Mouse (Mus musculus) gastrocnemius, adult 2 months (tissue): ENCODE measurements at regions not wholly inside any gene's neighbourhood (a gene's known extent, or its start where the extent isn't known, plus 50 kb on each side); places are given as distances from the start of the nearest gene placed in this dataset.

Source experiments
- DNase-seq: peaks from one replicate; pipeline ENCODE4 v3.0.0; 2022
- H3K27ac ChIP-seq: fragments of 200-600 bp; 2 replicates; pipeline ENCODE4 v1.8.1; 2022; ENCODE audit warnings: mild to moderate bottlenecking
- H3K4me3 ChIP-seq: fragments of 200-600 bp; 2 replicates; pipeline ENCODE4 v1.8.1; 2022; ENCODE audit warnings: mild to moderate bottlenecking, moderate library complexity
- CTCF ChIP-seq: fragments of 200-600 bp; IDR thresholded peaks from 2 replicates; pipeline ENCODE4 v1.8.1; 2022; ENCODE audit warnings: antibody characterized with exemption, mild to moderate bottlenecking, moderate library complexity
- intact Hi-C: fragments of 180-260 bp; cut with DNase I; formaldehyde crosslinking; loops from one replicate; pipeline ENCODE4 v1.15.1; 2025

- no peak for DNase-seq
- Histone ChIP-seq H3K27ac (no peak overlapping the region), H3K4me3 (no peak overlapping the region)
- TF ChIP-seq CTCF = no peak
- intact Hi-C loops = no loop called here
These were observed 442.3 kb upstream of the Nr2f1 start for GRCm38 (mm10) chr13:78641687-78642442.

- DNase-seq = no peak
- Histone ChIP-seq H3K27ac (no peak overlapping the region), H3K4me3 (no peak overlapping the region)
- intact Hi-C loops = no loop called here
- TF ChIP-seq CTCF = no peak; the same call in 1 of the 2 replicates
These were observed 440.8 kb upstream of the Nr2f1 start for GRCm38 (mm10) chr13:78640340-78640739.

GRCm38 (mm10) chr13:78638462-78638861 lies 438.9 kb upstream of the Nr2f1 start:
- DNase-seq = no peak
- no peak overlapping the region for H3K27ac ChIP-seq
- no peak for TF ChIP-seq CTCF

GRCm38 (mm10) chr13:78631609-78632008 lies 432.1 kb upstream of the Nr2f1 start:
- DNase-seq = no peak
- TF ChIP-seq CTCF = no peak
- intact Hi-C loops = no loop called here
- no peak overlapping the region for H3K27ac ChIP-seq
- H3K4me3 ChIP-seq = no peak overlapping the region

More at GRCm38 (mm10) chr13:78638462-78638861, 438.9 kb upstream of the Nr2f1 start:
- no peak overlapping the region for H3K4me3 ChIP-seq
- intact Hi-C loops = no loop called here

- intact Hi-C loops = no loop called here
- no peak for DNase-seq
- Histone ChIP-seq H3K27ac (no peak overlapping the region), H3K4me3 (no peak overlapping the region)
- TF ChIP-seq CTCF = no peak
These were observed 429.6 kb upstream of the Nr2f1 start for GRCm38 (mm10) chr13:78629041-78629727.

- H3K4me3 ChIP-seq = no peak overlapping the region
- no peak for TF ChIP-seq CTCF
- intact Hi-C loops = no loop called here
- no peak for DNase-seq
- H3K27ac ChIP-seq = no peak overlapping the region
These were observed 424.1 kb upstream of the Nr2f1 start for GRCm38 (mm10) chr13:78623652-78624051.

- DNase-seq = no peak
- H3K4me3 ChIP-seq = no peak overlapping the region
- no peak overlapping the region for H3K27ac ChIP-seq
- intact Hi-C loops = no loop called here
- no peak for TF ChIP-seq CTCF
These were observed 403.3 kb upstream of the Nr2f1 start for GRCm38 (mm10) chr13:78602861-78603211.

- intact Hi-C loops = no loop called here
- Histone ChIP-seq H3K27ac (no peak overlapping the region), H3K4me3 (no peak overlapping the region)
- no peak for TF ChIP-seq CTCF
- no peak for DNase-seq
These were observed 402.8 kb upstream of the Nr2f1 start for GRCm38 (mm10) chr13:78602211-78602860.

GRCm38 (mm10) chr13:78580863-78581595 lies 381.5 kb upstream of the Nr2f1 start:
- no peak for DNase-seq
- TF ChIP-seq CTCF = no peak
- Histone ChIP-seq H3K27ac (no peak overlapping the region), H3K4me3 (no peak overlapping the region)
- intact Hi-C loops = no loop called here

GRCm38 (mm10) chr13:78577497-78577896 lies 377.9 kb upstream of the Nr2f1 start:
- intact Hi-C loops = no loop called here
- DNase-seq = no peak
- TF ChIP-seq CTCF = no peak
- no peak overlapping the region for H3K4me3 ChIP-seq
- no peak overlapping the region for H3K27ac ChIP-seq

GRCm38 (mm10) chr13:78576300-78577296 lies 377.0 kb upstream of the Nr2f1 start:
- H3K27ac ChIP-seq = no peak overlapping the region
- intact Hi-C loops = no loop called here
- no peak overlapping the region for H3K4me3 ChIP-seq
- no peak for DNase-seq
- no peak for TF ChIP-seq CTCF

GRCm38 (mm10) chr13:78571093-78571492 lies 371.5 kb upstream of the Nr2f1 start:
- intact Hi-C loops = no loop called here

More at GRCm38 (mm10) chr13:78571093-78571492, 371.5 kb upstream of the Nr2f1 start:
- TF ChIP-seq CTCF = no peak
- Histone ChIP-seq H3K4me3 (no peak overlapping the region), H3K27ac (no peak overlapping the region)
- DNase-seq = no peak
